Mouse (Mus musculus) CH12F3 (cell line): Measurements from ENCODE around the gene Rfc5.
"Not testable (repeated sequence)": the region's sequence is repeated elsewhere in the genome, so short reads cannot be mapped to it uniquely, and the experiment has no call there.

ENCODE experiments used
- in situ Hi-C: fragments of 300-500 bp; cut with MboI; formaldehyde crosslinking; loops from 2 replicates; pipeline ENCODE4 v1.14.3; 2020; ENCODE audit warnings: low sequenced_read_pairs

Rfc5 gene

DNA sequence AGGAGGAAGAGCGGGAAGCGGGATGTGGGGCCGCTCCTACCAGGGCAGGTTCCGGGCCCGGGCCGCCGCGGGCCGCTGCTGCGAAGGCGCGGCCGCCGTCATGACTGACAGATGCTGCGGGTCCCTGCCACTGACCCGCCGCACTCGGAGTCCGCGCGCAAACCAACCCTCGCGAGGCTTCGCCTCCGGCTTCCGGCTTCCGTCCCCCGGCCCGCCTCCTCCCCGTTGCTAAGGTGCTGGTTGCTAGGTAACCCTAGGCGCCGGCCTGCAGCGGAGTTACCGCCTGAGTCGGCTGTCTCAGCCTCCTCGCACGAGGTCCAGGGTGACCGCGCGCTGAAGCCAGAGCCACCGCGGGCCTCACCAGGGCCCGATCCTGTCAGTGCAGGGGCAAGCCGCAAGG is at the start of gene Rfc5:
Gene Rfc5, minus strand, starts transcription at position 171 of the 400 bp plus-strand sequence.
- in situ Hi-C loops, result loop anchor here (10.0 kb wide), 1 partner anchor 106 kb away; no protein-coding TSS in a partner anchor

DNA sequence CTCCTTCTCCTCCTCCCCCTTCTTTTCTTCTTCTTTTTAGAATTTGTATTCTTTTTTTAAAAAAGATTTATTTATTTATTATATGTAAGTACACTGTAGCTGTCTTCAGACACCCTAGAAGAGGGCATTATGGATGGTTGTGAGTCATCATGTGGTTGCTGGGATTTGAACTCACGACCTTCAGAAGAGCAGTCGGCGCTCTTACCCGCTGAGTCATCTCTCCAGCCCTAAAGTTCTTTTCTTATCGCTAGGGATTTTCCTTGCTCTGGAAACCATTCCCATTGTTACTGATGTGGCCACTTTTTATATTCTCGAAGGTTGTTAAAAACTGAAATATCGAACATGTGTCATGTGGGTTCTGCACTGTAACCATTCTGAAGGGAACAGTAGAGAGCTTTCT is 44.7 kb upstream of the Rfc5 start:
- in situ Hi-C loops, result not testable (repeated sequence)

DNA sequence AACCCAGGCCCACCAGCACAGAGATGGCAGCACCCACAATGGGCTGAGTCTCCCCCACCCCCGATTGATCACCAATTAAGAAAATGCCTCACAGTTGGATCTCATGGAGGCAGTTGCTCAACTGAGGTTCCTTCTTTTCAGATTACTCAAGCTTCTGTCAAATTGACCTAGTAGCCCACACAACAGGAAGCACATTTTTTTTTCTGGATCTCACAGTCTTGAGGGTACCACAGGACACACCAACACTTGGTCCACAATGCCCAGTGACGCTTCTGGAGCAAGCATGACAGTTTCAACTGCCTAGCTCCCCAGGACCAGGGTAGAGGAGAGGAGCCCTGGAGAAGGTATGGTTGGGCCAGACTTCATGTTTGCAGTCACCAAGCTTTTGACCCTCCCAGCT is 28.6 kb upstream of the Rfc5 start:
- in situ Hi-C loops, result no loop called here

DNA sequence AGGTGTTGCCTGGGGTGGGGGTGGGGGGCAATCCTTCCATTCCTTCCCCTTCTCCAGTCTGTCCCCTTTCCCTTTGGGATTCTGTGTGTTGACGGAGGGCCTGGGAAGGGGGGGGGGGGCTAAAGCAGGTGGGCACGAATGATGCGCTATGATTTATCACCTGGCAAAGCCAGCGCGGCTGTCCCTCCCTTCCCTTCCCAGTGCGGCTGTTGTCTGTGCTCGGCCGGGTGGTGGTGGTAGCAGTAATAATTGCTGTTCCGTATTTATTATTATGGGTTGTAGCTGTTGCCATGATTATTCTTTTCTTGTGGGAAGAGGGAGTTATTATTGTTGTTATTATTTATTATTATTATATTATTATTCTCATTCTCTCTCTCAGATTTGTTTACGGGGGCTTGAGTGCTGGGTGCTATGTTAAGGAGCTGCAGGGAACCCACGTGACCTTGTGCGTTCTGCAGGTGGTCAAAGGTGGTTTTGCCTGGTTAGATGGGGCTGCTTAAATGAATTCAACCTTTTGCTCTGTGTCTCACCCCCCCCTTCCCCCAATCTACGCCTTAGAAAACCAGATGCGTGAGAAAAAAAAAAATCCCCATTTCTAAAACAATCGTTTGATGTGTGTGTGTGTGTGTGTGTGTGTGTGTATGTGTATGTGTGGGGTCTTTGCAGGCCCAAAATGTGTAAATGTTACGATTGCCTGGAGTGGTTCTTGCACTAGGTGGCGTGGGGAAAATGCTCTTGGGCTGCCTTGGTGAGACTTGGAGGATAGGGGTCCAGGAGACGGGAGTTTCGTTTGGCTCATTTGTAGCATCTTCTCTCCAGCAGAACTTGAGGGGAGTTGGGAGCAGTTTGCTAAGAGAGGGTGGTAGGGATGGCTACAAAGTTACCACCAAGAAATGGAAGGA is 26.4 kb upstream of the Rfc5 start:
- in situ Hi-C loops, result no loop called here

DNA sequence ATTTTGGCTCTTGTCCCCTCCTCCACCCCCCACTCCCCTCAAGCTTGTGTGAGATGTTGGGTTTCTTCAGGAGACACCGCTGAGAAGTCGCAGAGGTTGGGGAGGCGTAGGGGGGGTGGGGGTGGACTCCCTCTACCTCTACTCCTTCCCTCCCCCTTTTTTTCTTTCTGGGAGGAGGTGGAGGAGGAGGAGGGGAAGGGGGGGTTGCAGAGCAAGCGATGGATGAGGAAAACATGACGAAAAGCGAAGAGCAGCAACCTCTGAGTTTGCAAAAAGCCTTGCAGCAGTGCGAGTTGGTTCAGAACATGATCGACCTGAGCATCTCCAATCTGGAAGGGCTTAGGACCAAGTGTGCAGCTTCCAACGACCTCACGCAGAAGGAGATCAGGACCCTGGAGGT is 25.8 kb upstream of the Rfc5 start:
- in situ Hi-C loops, result no loop called here

DNA sequence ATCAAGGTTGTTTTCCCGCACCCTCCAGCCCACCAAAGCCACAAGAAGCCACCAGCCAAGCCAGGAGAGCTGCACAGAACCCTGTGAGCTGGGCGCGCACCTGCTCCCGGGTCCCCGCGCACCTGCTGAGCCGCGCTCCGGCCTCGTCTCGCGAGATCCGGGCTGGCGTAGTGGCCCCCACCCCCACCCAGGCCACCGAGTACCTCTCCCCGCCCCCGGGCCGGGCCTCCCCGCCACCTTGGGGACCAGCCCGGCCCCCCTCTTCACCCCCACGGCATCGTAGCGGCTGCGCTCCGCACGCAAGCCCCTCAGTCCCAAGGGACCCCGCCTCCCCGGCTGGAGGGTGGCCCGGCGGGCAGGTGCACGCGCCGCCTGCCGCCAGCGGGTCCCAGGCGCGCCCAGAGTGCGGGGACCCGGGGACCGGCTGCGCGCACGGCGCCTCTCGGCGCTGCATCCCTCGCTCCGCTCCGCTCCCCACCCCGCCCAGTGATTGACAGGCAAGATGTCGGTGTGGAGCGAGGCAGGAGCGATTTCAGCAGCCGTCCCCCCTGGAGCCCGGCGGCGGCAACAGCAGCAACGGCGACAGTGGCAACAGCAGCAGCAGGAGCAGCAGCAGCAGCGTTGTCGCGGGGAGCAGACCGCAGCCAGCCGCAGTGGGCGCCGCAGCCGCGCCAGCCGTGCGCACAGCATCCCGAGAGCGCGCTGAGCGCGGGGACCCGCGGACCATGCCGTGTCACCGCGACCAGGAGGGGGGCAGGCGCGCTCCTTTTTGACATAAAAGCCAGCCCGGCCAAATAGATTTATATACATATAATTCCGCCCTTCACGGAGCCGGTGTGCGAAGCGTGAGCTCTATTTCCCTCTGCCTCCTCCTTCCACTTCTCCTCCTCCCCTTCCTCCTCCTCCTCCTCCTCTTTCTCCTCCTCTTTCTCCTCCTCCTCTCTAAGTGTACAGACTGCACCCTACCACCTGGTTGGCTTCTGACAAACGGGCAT is 25.0 kb upstream of the Rfc5 start, which contains the start of gene Ksr2:
Gene Ksr2, plus strand, starts transcription at position 494 of the 995 bp plus-strand sequence.
- in situ Hi-C loops, result no loop called here

DNA sequence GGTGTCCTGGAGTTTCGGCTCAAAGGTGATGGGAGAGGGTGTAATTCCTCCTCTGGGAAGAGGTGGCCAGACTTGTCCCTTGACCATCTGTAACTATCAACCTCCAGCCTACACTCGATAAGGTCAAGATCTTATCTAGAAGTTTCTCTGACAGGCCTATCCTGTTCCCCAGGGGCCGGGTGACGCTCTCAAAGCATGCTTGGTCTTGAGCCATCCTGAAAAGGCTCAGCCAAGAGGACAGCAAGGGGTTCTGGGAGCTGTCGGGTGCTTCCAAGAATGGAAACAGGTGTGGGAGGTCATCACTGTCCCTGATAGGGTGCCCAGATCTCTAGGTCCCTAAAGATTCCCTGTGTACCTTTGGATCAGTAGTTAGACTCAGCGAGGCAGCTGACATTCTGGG is 20.5 kb upstream of the Rfc5 start:
- in situ Hi-C loops, result no loop called here

DNA sequence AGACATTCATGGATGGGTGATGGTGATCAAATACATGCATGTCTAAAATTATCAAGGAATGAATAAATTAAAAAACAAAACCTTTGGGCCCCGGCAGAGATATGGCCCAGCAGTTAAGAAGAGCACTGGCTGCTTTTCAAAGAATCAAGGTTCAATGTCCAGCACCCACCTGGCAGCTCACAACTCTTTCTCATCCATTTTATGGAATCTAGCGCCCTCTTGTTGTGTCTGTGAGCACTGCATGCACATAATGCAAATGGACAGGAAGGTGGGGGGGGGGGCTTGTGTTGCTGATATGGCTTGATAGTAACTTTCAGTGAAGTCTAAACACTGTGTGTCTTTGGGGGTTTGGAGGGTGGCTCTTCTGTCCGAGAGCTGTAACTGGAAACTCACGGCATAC is 19.4 kb upstream of the Rfc5 start:
- in situ Hi-C loops, result no loop called here

DNA sequence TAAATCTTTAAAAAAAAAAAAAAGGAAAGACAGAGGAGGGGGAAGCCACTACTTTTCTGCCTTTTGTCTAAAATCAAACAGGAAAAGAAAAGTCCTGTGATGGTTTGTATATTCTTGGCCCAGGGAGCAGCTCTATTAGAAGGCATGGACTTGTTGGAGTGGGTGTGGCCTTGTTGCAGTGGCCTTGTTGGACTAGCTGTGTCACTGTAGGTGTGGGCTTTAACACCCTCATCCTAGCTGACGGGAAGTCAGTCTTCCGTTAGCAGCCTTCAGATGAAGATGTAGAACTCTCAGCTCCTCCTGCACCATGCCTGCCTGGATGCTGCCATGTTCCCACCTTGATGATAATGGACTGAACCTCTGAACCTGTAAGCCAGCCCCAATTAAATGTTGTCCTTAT is 15.8 kb upstream of the Rfc5 start:
- in situ Hi-C loops, result not testable (repeated sequence)

DNA sequence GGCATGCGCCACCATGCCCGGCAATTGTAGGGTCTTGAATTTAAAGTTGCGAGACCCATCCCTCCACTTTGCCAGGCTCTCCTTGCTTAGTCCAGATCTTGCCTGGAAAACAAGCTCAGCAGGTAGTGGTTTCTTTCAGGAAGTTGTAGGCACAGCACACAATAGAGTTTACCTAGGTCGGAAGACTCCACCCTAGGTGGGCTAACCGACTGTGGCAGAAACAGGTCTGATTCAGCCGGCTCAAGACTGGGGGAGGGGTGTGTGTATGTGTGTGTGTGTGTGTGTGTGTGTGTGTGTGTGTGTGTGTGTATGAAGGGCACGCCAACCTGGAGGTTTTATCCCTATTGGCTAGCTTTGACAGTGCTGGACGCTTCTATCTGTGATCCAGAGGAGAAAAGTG is 14.8 kb upstream of the Rfc5 start:
- in situ Hi-C loops, result no loop called here

DNA sequence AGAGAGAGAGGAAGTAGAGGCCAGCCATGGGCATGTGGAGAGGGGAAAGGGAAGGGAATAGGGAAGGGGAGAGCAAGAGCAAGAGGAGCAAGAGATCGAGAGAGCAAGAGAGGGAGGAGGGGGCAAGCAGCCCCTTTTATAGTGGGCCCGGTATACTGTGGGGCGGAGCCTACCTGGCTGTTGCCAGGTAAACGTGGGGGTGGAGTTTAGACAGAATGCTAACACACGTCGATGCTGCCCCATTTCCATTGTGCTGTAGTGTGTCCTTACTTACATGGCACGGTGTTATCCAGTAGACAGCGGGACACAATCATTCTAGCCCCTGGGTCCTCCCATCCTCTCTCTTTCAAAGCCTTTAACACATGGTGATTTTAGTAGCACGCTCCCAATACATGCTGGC is 10.4 kb upstream of the Rfc5 start:
- in situ Hi-C loops, result no loop called here

DNA sequence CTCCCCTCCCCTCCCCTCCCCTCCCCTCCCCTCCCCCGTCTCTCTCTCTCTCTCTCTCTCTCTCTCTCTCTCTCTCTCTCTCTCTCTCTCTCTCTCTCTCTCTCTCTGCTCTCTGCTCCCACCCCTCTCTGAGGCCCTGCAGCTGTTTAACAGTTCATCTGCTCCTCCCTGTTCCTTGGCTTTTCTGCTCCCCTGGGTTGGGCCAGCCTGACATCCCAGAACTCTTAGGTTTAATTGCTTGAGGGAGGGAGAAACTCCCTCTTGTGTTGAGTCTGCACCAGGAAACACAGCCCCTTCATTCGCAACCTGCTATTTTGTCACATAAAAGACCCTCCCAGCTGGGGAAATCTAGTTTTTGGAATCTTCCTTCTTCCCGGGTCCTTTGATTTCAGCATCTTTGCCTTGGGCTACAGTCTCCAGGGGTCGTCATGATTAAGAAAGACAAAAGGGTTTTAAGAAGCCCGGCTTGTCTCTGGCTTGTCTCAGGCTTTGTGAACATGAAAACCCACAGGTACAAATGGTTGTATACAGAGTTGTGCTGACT is 9.2 kb upstream of the Rfc5 start:
- in situ Hi-C loops, result no loop called here

DNA sequence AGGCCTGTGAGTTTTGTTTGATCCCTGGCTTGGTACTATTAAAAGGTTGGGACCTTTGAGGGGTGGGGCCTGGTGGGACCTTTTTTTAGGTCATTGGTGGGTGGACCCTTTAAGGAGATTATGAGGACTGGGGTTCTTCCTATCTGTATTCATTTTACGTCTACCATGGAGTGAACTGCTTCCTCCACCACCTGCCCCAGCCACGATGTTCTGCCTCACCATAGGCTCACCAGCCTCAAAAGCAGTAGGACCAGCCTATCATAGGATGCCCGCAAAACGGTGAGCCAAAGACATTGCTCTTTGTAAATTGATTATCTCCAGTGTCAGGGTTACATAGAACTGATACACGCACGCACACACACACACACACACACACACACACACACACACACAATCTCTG is 8.5 kb upstream of the Rfc5 start:
- in situ Hi-C loops, result no loop called here

DNA sequence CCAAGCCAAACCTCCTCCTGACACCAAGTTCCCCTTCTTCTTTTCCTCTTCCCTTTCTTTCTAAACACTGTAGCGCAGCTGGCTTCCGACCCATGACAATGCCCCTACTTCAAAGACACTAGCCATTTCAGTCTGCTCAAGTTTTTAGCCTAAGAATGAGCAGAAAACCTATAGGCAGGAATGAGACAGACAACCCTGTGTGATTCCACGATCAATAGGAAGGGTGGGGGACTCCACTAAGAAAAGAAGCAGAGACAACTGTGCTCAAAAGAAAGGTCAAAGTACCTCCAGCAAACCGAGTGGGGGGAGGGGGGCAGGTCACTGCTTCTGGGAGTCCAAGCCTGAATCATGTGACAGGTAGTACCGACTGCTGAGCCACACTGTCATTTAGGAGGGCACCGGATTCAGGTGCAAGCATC is 7.8 kb upstream of the Rfc5 start:
- in situ Hi-C loops, result no loop called here

DNA sequence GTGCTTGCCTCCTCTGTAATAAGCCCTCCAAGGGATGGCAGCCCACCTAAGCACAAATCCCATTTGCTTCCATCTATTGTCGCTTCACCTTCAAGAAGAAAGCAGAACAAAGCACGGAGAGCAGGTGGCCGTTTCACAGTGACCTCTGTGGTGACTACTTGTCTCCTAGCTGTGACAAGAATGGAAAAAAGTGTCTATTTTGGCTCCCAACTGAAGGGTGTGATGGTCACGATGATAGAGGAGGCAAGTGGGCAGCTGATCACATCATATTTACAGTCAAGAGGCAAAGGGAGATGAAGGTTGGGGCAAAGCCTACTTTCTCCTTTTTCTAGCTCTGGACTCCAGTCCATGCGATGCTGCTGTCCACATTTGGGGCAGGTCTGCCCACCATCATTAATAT is 7.0 kb upstream of the Rfc5 start:
- in situ Hi-C loops, result no loop called here

DNA sequence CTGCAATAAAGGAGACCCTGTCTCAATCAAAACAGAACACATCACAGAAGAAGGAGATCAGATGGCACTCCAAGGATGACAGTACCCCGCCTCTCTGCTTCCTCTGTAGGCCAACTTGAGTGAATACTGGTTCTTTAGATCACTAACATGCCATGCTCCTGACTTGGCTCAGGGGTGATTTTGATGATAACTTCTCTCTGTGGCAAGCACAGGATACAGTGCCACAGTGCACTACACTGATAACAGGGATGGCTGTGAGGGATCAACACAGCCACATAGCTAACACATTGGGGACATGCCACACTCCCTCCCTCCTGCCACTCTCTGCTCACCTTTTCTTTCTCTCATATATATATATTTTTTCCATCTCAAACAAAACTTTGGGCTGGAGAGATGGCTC is 2.0 kb upstream of the Rfc5 start:
- in situ Hi-C loops, result no loop called here

DNA sequence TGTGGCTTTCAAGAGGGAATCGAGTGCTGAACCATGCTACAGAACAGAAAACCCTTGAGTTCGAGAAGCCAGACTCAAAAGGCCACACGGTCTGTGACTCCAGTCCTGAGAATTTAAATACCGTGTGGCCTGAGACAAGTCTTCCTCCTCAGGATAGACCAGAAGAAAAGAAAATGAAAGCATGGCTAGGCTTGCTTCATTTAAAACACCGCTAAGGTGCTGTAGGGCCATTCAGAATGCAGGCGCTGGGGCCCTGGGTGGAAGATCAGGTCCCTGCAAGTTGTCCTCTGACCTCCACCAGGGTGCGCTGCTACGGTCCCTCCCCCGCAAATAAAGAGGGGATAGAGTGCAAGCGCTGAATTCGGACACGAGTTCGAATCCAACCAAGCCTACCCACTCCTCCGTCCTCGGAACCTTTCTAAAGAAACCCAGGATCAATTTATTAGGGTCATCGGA is 523 bp downstream of the Rfc5 start:
- in situ Hi-C loops, result loop anchor here (10.0 kb wide), 1 partner anchor 106 kb away; no protein-coding TSS in a partner anchor

DNA sequence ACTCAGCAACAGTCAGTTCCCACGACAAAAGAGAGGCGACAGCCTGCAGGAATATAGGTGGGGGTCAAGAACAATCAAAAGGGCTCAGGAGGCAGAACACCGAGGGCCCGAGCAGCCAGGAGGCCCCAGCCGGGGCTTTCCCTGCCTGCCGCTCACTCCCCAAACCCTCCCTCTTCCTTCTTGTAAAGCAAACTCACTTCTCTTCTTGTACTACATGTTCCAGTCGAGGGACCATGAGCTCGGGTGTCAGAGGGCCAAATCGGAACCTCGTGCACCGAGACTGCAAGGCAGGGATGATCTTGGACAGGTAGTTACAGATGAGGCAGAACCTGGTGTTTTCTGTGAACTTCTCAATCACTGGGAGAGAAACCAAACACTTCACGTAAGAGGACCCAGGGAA is 5.6 kb downstream of the Rfc5 start:
- in situ Hi-C loops, result loop anchor here (10.0 kb wide), 1 partner anchor 112 kb away; no protein-coding TSS in a partner anchor

DNA sequence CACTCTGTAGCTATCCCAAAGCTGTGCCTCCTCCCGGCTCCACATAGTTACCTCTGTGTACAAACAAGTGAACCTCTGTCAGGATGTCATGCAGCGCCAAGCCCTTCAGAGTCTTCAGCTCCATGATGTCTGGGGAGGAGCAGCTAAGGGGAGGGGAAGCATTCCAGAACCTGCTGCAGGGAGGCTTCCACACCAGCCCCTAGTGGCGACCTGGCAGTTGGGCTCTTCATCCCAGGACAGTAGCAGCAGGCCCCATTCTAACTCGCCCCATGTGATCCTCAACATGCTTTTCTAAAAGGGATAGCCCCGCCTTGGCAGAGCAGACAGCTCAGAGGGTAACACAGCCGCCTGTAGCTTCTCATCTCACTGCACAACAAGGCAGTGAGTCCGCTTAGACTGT is 7.1 kb downstream of the Rfc5 start:
- in situ Hi-C loops, result loop anchor here (10.0 kb wide), 1 partner anchor 113 kb away; no protein-coding TSS in a partner anchor

DNA sequence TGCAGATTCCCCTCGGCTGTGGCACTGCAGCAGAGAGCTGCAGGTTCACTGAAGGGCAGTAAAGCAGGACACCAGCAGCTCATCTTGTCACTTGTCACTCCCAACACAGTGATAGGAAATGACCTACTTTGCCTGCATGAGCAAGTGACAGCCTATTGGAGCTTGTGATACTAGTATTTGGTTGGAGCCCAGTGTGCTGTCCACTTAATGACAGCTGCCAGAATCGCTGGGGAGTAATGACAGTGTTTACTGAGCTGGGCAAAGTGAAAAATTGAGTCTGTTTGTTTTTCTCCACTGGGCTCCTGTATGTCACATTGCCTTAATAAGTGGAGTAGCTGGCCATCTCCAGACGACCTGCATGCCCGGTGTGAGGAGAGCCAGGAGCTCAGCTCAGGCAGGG is 8.6 kb downstream of the Rfc5 start:
- in situ Hi-C loops, result loop anchor here (10.0 kb wide), 1 partner anchor 115 kb away; no protein-coding TSS in a partner anchor

DNA sequence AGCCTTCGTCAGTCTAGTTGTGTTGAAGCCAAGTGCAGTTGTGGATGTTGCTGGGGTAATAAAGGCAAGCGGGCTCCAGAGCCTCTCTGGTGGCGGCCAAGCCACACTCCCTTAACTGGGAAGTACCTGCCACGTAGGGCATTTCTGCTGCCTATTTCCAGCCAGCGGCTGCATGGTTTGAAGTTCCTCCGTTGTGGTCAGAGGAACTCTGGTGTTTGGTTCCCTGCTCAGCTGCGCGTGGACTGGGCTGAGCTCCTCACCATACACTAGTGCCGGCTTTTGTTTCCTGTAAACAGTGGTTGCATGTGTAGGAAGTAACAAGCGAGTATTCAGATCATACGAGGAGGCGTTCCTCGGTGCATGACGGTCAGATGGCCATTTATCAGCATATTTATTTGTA is 11.1 kb downstream of the Rfc5 start:
- in situ Hi-C loops, result not testable (repeated sequence)
